Mouse (Mus musculus): ENCODE results near the gene Satb1. TPM values are rescaled to one million over a fixed set of nuclear protein-coding genes. Genes with fewer than 3 reads are reported as not detected.

Gene Satb1
- total RNA-seq, 2 experiments from 2014 or later: 58.6 to 67.1 TPM

DNA sequence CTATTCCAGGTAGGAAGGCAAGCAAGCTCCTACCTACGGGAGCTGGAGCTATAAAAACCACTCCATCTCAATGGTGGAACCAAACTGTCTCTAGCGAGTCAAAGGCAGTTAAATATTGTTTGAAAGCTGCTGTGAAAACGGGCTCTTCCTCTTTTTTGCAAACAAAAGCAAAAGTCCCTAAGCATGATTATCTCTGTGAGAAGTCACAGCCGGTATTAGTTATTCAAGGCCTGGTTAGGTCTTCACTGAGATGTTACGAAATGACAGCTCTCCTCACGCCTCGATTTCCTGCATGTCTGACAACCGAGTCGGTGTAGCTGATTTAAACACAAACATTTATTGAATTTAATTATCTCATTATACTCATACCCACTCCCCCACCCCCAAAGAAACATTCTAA lies 48.2 kb downstream of the Satb1 start:
- DNase-seq: no peak
- intact Hi-C loops (cut with DNase I; ENCODE audit: low total_unique reads): no loop called here

- DNase-seq: no peak
- intact Hi-C loops (cut with DNase I; ENCODE audit: low total_unique reads): no loop called here
Observed at GRCm38 (mm10) chr17:51783591-51784279, 49.4 kb downstream of the Satb1 start.

- no peak for DNase-seq
- intact Hi-C loops (cut with DNase I; ENCODE audit: low total_unique reads): no loop called here
Observed at GRCm38 (mm10) chr17:51780036-51780435, 53.1 kb downstream of the Satb1 start.

GRCm38 (mm10) chr17:51778961-51779360 lies 54.1 kb downstream of the Satb1 start:
- no peak for DNase-seq
- intact Hi-C loops (cut with DNase I; ENCODE audit: low total_unique reads): no loop called here

GRCm38 (mm10) chr17:51777813-51778212 lies 55.3 kb downstream of the Satb1 start:
- DNase-seq: no peak
- intact Hi-C loops (cut with DNase I; ENCODE audit: low total_unique reads): no loop called here

DNA sequence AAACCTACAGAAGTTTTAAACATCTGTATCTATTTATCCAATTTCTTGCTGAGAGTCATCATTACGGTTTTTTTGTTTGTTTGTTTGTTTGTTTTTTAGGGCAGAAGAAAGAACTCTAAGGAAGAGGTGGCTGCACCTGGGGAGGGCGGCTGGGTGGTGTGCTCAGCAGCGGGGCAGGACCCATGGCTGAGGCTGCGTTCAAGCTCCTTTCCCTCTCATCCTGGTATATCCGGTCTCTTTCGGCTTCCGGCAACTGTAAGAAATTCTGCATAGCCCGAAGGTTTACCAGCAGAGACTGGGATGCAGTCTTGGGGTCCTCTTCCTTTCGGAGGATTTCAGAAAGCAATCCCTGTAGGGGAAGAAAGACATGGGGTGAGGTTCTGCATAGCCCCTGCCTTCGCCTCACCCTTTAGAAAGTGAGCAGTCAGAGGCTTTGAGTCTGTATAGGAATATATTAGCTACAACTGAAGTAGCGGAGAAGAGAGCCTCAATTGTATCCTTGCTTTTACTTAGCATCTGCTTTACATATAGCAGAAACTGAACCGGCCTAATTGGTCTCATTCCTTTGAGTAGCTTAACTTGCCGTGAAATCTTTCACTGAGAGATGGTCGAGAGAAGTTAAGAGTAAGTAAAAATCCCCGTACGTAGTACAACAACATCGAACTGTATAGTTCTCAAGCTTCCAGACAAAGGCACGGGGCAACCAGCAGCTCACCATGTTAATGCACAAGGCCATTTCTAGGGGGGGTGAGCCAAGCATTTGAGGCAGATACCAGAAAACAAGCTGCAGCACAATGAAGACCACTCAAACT lies 57.8 kb downstream of the Satb1 start:
- intact Hi-C loops (cut with DNase I; ENCODE audit: low total_unique reads): no loop called here
- no peak for DNase-seq

DNA sequence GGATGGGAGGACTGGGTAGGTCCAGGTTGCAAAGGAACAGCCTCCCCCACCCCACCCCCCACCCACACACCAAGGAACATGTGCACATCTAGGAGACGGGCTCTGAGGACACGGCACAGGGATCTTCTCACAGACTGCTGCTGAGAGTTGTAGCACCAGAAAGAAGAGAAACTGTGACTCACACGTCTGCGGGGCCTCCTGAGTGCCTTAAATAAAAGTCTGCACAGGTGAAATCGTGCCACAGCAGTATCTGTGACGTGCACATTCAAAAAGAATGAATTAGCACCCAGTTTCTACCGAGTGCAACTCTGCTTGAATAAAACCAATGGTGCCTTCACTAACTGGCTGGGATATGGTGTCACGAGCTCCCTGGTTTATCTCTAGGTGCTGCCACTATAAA lies 69.5 kb downstream of the Satb1 start:
- intact Hi-C loops (cut with DNase I; ENCODE audit: low total_unique reads): no loop called here
- no peak for DNase-seq

DNA sequence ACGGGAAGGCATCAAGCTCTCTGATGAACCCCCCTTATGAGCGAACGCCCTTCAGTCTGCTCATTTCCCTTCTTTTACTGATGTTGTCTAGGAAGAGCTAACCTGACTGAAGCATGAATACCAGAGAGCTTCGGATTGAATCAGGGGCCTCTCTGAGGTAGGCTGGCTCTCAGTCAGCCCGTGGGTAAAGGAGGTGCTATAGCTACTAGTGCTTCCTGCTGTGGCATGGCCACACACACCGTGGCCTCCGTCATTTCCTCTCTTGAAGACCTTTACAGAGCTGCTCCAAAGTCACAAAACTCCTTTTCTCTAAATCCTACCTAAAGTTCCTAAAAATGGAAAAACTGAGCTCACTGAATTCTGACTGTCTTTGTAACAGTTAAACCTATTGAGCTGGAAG lies 70.6 kb downstream of the Satb1 start:
- DNase-seq: no peak
- intact Hi-C loops (cut with DNase I; ENCODE audit: low total_unique reads): no loop called here

DNA sequence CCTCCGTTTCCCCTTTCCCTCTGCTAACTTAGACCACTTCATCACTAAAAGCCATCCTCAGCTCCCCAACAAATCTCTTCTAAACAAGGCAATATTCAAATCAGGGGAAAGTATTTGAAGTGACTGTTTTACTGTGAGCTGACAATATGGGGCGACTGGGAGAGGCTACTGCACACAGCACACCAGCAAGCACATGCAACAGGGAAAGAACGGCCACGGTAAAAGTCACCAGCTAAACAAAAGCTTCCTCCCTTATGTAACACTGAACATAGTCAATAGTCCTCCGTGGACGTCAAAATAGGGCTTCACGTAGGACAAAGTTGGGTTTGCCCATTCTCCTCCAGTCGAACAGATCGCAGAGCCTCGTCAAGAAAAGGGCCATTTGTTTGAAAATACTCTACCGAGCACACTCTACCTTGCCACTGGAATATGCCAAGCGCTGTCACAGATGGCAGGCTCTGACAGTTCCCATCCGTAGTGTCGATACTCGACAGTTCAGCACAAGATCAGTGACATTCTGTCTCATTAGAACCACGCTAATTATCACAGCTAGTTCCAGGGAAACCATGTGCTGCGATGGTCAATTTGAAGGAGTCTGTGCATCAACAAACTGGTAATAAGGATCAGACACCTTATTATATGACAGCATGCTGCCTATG lies 72.0 kb downstream of the Satb1 start:
- intact Hi-C loops (cut with DNase I; ENCODE audit: low total_unique reads): no loop called here
- no peak for DNase-seq

- no peak for DNase-seq
- intact Hi-C loops (cut with DNase I; ENCODE audit: low total_unique reads): no loop called here
Observed at GRCm38 (mm10) chr17:51760251-51760887, 72.7 kb downstream of the Satb1 start.

- no peak for DNase-seq
Observed at GRCm38 (mm10) chr17:51759509-51759908, 73.6 kb downstream of the Satb1 start.

DNA sequence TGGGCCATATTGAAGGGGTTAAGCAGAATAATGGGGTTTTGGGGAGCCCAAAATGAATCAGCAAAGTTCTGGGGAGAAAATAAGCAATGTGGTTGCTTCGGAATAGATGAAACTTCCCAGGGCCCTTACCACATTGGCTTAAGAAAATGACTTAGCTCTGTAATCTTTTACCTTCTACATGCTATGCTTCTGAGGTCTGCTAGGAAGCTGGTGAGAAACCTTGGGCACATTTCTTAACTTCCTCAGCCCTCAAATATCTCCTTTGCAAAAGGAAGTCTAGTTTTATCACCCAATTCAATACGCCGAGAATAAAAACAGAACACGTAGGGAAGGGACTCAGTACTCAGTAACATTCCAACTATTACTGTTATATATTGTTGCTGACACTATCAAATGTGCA lies 80.9 kb downstream of the Satb1 start:
- intact Hi-C loops (cut with DNase I; ENCODE audit: low total_unique reads): no loop called here
- DNase-seq: no peak

More at GRCm38 (mm10) chr17:51759509-51759908, 73.6 kb downstream of the Satb1 start:
- intact Hi-C loops (cut with DNase I; ENCODE audit: low total_unique reads): no loop called here

DNA sequence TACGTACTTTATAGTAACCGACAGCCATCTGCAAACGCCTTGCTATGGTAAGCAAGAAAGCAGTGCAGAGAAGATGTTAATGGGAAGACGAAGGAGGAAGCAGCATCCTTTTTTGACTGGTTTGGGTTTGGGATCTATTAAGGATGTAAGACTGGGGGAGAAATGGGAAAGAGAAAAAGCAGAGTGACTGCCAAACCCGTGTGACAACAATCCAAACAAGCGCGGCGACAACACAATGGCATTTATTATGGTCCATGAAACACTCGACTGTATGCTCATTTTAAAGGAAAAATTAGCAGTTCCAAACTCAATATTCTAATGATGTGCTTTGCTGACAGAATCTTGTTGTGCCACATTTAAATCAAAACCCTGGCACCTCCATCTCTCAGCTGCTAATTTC lies 85.9 kb downstream of the Satb1 start:
- intact Hi-C loops (cut with DNase I; ENCODE audit: low total_unique reads): no loop called here

GRCm38 (mm10) chr17:51742502-51742901 lies 90.6 kb downstream of the Satb1 start:
- no peak for DNase-seq
- intact Hi-C loops (cut with DNase I; ENCODE audit: low total_unique reads): no loop called here

More for the DNA sequence above, 85.9 kb downstream of the Satb1 start:
- no peak for DNase-seq

- no peak for DNase-seq
Observed at GRCm38 (mm10) chr17:51741126-51741525, 92.0 kb downstream of the Satb1 start.

GRCm38 (mm10) chr17:51740246-51740645 lies 92.8 kb downstream of the Satb1 start:
- no peak for DNase-seq
- intact Hi-C loops (cut with DNase I; ENCODE audit: low total_unique reads): no loop called here

More at GRCm38 (mm10) chr17:51741126-51741525, 92.0 kb downstream of the Satb1 start:
- intact Hi-C loops (cut with DNase I; ENCODE audit: low total_unique reads): no loop called here

DNA sequence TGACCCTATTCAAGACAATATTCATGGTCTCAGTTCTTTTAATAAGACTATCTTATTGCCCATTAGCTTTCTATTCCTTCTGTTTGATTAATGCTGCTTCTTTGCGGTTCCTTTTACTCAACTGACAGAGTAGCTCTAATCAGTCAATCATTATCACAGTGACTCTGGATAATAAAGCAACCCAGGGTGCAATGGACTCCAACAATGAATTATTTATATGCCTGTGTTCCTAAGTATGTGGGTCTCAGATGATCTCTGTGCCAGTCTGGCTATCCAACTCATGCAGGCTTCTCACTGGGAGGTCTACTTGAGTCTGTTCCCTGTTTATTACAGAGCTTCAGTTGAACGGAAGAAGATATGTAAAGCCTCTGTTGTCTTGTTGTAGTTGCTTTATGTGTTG lies 108.6 kb downstream of the Satb1 start:
- intact Hi-C loops (cut with DNase I; ENCODE audit: low total_unique reads): no loop called here
- no peak for DNase-seq

- intact Hi-C loops (cut with DNase I; ENCODE audit: low total_unique reads): no loop called here
- no peak for DNase-seq
Observed at GRCm38 (mm10) chr17:51695711-51696110, 137.4 kb downstream of the Satb1 start.

GRCm38 (mm10) chr17:51695271-51695670 lies 137.8 kb downstream of the Satb1 start:
- intact Hi-C loops (cut with DNase I; ENCODE audit: low total_unique reads): no loop called here
- DNase-seq: no peak

- intact Hi-C loops (cut with DNase I; ENCODE audit: low total_unique reads): no loop called here
- no peak for DNase-seq
Observed at GRCm38 (mm10) chr17:51690526-51690925, 142.6 kb downstream of the Satb1 start.

Data from gastrocnemius, postnatal 14 days (tissue).